Mouse (Mus musculus) stomach, embryonic 15.5 days (tissue): Measurements from ENCODE around the gene Pim1. TPM values are rescaled to one million over a fixed set of nuclear protein-coding genes. Genes with fewer than 3 reads are reported as not detected.

Experiments
- ATAC-seq: fragments of 200-750 bp; cut with Nextera tagmentation; 2 replicates; pipeline ENCODE4 v1.8.0; 2017; ENCODE audit warnings: low read depth, moderate number of reproducible peaks, moderate TSS enrichment; ENCODE audit not compliant: insufficient read depth, low FRiP score
- H3K27ac ChIP-seq: fragments of 300-500 bp; sonication (generic); 2 replicates; pipeline ENCODE4 v1.5.1; 2015; ENCODE audit warnings: mild to moderate bottlenecking, inconsistent platforms
- H3K27me3 ChIP-seq: fragments of 300-500 bp; sonication (generic); replicated peaks from 2 replicates; pipeline ENCODE4 v1.6.1; 2015; ENCODE audit warnings: inconsistent platforms
- H3K36me3 ChIP-seq: fragments of 300-500 bp; sonication (generic); 2 replicates; pipeline ENCODE4 v1.6.1; 2015; ENCODE audit warnings: inconsistent platforms
- H3K4me1 ChIP-seq: fragments of 300-500 bp; sonication (generic); 2 replicates; pipeline ENCODE4 v1.6.1; 2015; ENCODE audit warnings: inconsistent platforms
- H3K4me2 ChIP-seq: fragments of 300-500 bp; sonication (generic); 2 replicates; pipeline ENCODE4 v1.6.1; 2015; ENCODE audit warnings: mild to moderate bottlenecking, inconsistent platforms
- H3K4me3 ChIP-seq: fragments of 300-500 bp; sonication (generic); replicated peaks from 2 replicates; pipeline ENCODE4 v1.5.1; 2015; ENCODE audit warnings: inconsistent platforms
- H3K9ac ChIP-seq: fragments of 300-500 bp; sonication (generic); 2 replicates; pipeline ENCODE4 v1.6.1; 2015; ENCODE audit warnings: inconsistent platforms
- H3K9me3 ChIP-seq: fragments of 300-500 bp; sonication (generic); 2 replicates; pipeline ENCODE4 v1.6.1; 2016; ENCODE audit warnings: inconsistent platforms
- WGBS: fragments of 180-500 bp; shearing (Covaris S2); methylation state at CpG from one replicate; pipeline ENCODE4 v1.1.7; 2015; 5-methylcytosine and 5-hydroxymethylcytosine counted together
- polyA plus RNA-seq: library from polyadenylated mRNA; unstranded; fragments of >200 nt; fragmentation: Nextera tagmentation; extraction: Ambion mirVana; gene quantifications from 2 replicates; pipeline ENCODE4 v1.2.1, GENCODE M21; 2015

The Pim1 gene
- polyA plus RNA-seq, 1 experiment from 2014 or later: 20.9 TPM

- no peak for ATAC-seq
- Histone ChIP-seq H3K9ac (no peak overlapping the region), H3K27me3 (no peaks in the 10 kb centered on the region), H3K4me2 (no peak overlapping the region), H3K4me3 (no peak overlapping the region), H3K27ac (no peak overlapping the region), H3K9me3 (no peaks in the 10 kb centered on the region), H3K4me1 (peaks cover 4% of the 10 kb centered on the region; the same call in 1 of the 2 replicates), H3K36me3 (no peaks in the 10 kb centered on the region)
- WGBS: 95% methylated on average over 10 of the region's 10 CpGs
Observed at GRCm38 (mm10) chr17:29473466-29473865, 17.1 kb upstream of the Pim1 start.

GRCm38 (mm10) chr17:29474036-29474435, 16.5 kb upstream of the Pim1 start:
- no peak overlapping the region for H3K4me3 ChIP-seq
- H3K9ac ChIP-seq: no peak overlapping the region
- H3K27me3 ChIP-seq: no peaks in the 10 kb centered on the region
- H3K36me3 ChIP-seq: no peaks in the 10 kb centered on the region
- no peaks in the 10 kb centered on the region for H3K9me3 ChIP-seq
- H3K4me2 ChIP-seq: no peak overlapping the region
- H3K27ac ChIP-seq: no peak overlapping the region
- H3K4me1 ChIP-seq: peaks cover 4% of the 10 kb centered on the region; the same call in 1 of the 2 replicates
- no peak for ATAC-seq
- WGBS: 71% methylated on average over 2 of the region's 2 CpGs

- Histone ChIP-seq H3K4me3 (no peak overlapping the region), H3K36me3 (no peaks in the 10 kb centered on the region), H3K4me1 (peaks cover 4% of the 10 kb centered on the region; the same call in 1 of the 2 replicates), H3K27me3 (no peaks in the 10 kb centered on the region), H3K27ac (no peak overlapping the region), H3K4me2 (no peak overlapping the region), H3K9ac (no peak overlapping the region), H3K9me3 (no peaks in the 10 kb centered on the region)
- WGBS: 89% methylated on average over 3 of the region's 3 CpGs
- ATAC-seq: no peak
Observed at GRCm38 (mm10) chr17:29475142-29475541, 15.4 kb upstream of the Pim1 start.

GRCm38 (mm10) chr17:29476461-29476860, 14.1 kb upstream of the Pim1 start:
- Histone ChIP-seq H3K27me3 (no peaks in the 10 kb centered on the region), H3K9ac (no peak overlapping the region), H3K4me3 (no peak overlapping the region), H3K4me1 (no peaks in the 10 kb centered on the region; the same call in 1 of the 2 replicates), H3K9me3 (no peaks in the 10 kb centered on the region), H3K27ac (no peak overlapping the region), H3K36me3 (no peaks in the 10 kb centered on the region), H3K4me2 (no peak overlapping the region)
- WGBS: 75% methylated on average over 4 of the region's 4 CpGs
- no peak for ATAC-seq

- no peak for ATAC-seq
- Histone ChIP-seq H3K36me3 (no peaks in the 10 kb centered on the region), H3K9me3 (no peaks in the 10 kb centered on the region), H3K4me1 (no peaks in the 10 kb centered on the region; the same call in 1 of the 2 replicates), H3K4me3 (no peak overlapping the region), H3K27me3 (no peaks in the 10 kb centered on the region), H3K9ac (no peak overlapping the region), H3K27ac (no peak overlapping the region), H3K4me2 (no peak overlapping the region)
- 90% methylated on average over 10 of the region's 10 CpGs for WGBS
Observed at GRCm38 (mm10) chr17:29477357-29477756, 13.2 kb upstream of the Pim1 start.

GRCm38 (mm10) chr17:29478271-29478670, 12.3 kb upstream of the Pim1 start:
- Histone ChIP-seq H3K36me3 (no peaks in the 10 kb centered on the region), H3K4me3 (no peak overlapping the region), H3K4me2 (no peak overlapping the region), H3K4me1 (no peaks in the 10 kb centered on the region; the same call in 1 of the 2 replicates), H3K27me3 (no peaks in the 10 kb centered on the region), H3K9ac (no peak overlapping the region), H3K9me3 (no peaks in the 10 kb centered on the region), H3K27ac (no peak overlapping the region)
- 76% methylated on average over 4 of the region's 4 CpGs for WGBS
- ATAC-seq: no peak

GRCm38 (mm10) chr17:29480256-29480655, 10.3 kb upstream of the Pim1 start:
- H3K4me1 ChIP-seq: no peaks in the 10 kb centered on the region
- ATAC-seq: peak; percentile 31; the same call in 1 of the 2 replicates
- no peak overlapping the region for H3K9ac ChIP-seq
- no peak overlapping the region for H3K27ac ChIP-seq
- H3K9me3 ChIP-seq: no peaks in the 10 kb centered on the region
- H3K4me3 ChIP-seq: no peak overlapping the region
- H3K27me3 ChIP-seq: no peaks in the 10 kb centered on the region
- H3K36me3 ChIP-seq: no peaks in the 10 kb centered on the region
- H3K4me2 ChIP-seq: no peak overlapping the region
- 85% methylated on average over 2 of the region's 2 CpGs for WGBS

GRCm38 (mm10) chr17:29482632-29483031, 7.9 kb upstream of the Pim1 start:
- Histone ChIP-seq H3K4me3 (no peak overlapping the region), H3K36me3 (no peaks in the 10 kb centered on the region), H3K4me2 (no peak overlapping the region), H3K4me1 (no peaks in the 10 kb centered on the region), H3K9me3 (no peaks in the 10 kb centered on the region), H3K27ac (no peak overlapping the region), H3K9ac (no peak overlapping the region), H3K27me3 (no peaks in the 10 kb centered on the region)
- ATAC-seq: no peak
- 89% methylated on average over 7 of the region's 7 CpGs for WGBS

- no peak overlapping the region for H3K4me3 ChIP-seq
Observed at GRCm38 (mm10) chr17:29483282-29483681, 7.3 kb upstream of the Pim1 start.

GRCm38 (mm10) chr17:29484431-29484830, 6.1 kb upstream of the Pim1 start:
- H3K27ac ChIP-seq: no peak overlapping the region
- no peaks in the 10 kb centered on the region for H3K27me3 ChIP-seq
- no peaks in the 10 kb centered on the region for H3K9me3 ChIP-seq
- no peak for ATAC-seq
- H3K36me3 ChIP-seq: no peaks in the 10 kb centered on the region
- no peaks in the 10 kb centered on the region; the same call in 1 of the 2 replicates for H3K4me1 ChIP-seq
- 94% methylated on average over 2 of the region's 2 CpGs for WGBS
- H3K9ac ChIP-seq: no peak overlapping the region
- H3K4me2 ChIP-seq: no peak overlapping the region
- H3K4me3 ChIP-seq: no peak overlapping the region

More at GRCm38 (mm10) chr17:29483282-29483681, 7.3 kb upstream of the Pim1 start:
- H3K4me2 ChIP-seq: no peak overlapping the region
- no peak for ATAC-seq
- no peaks in the 10 kb centered on the region for H3K27me3 ChIP-seq
- 89% methylated on average over 2 of the region's 2 CpGs for WGBS
- H3K4me1 ChIP-seq: no peaks in the 10 kb centered on the region
- no peak overlapping the region for H3K9ac ChIP-seq
- H3K27ac ChIP-seq: no peak overlapping the region
- H3K36me3 ChIP-seq: no peaks in the 10 kb centered on the region
- no peaks in the 10 kb centered on the region for H3K9me3 ChIP-seq

- Histone ChIP-seq H3K4me3 (no peak overlapping the region), H3K4me2 (no peak overlapping the region), H3K27me3 (no peaks in the 10 kb centered on the region), H3K27ac (no peak overlapping the region), H3K9me3 (no peaks in the 10 kb centered on the region), H3K36me3 (no peaks in the 10 kb centered on the region), H3K4me1 (no peaks in the 10 kb centered on the region; the same call in 1 of the 2 replicates), H3K9ac (no peak overlapping the region)
- no peak for ATAC-seq
- WGBS: 62% methylated on average over 3 of the region's 3 CpGs
Observed at GRCm38 (mm10) chr17:29485336-29486233, 5.0 kb upstream of the Pim1 start.

GRCm38 (mm10) chr17:29488257-29488977, 2.1 kb upstream of the Pim1 start:
- 77% methylated on average over 8 of the region's 8 CpGs for WGBS
- H3K4me2 ChIP-seq: no peak overlapping the region; the same call in 1 of the 2 replicates
- no peak overlapping the region for H3K9ac ChIP-seq
- ATAC-seq: no peak
- H3K9me3 ChIP-seq: no peaks in the 10 kb centered on the region
- no peaks in the 10 kb centered on the region for H3K27me3 ChIP-seq
- H3K27ac ChIP-seq: no peak overlapping the region
- H3K36me3 ChIP-seq: peaks cover under 1% of the 10 kb centered on the region; the same call in 1 of the 2 replicates
- peaks cover 3% of the 10 kb centered on the region; the same call in 1 of the 2 replicates for H3K4me1 ChIP-seq
- no peak overlapping the region for H3K4me3 ChIP-seq
